Mouse (Mus musculus) G1E-ER4 (cell line): ENCODE results near the gene Acvr1b. TPM values are rescaled to one million over a fixed set of nuclear protein-coding genes. Genes with fewer than 3 reads are reported as not detected.

Experiments
- GATA1 ChIP-seq: IDR thresholded peaks from one replicate; pipeline ENCODE4 v1.8.0; 2012; ENCODE audit warnings: low read length, inconsistent platforms
- polyA plus RNA-seq: library from polyadenylated mRNA; stranded (reverse); fragments of >175 nt; gene quantifications from 2 replicates; pipeline ENCODE4 v1.2.3, GENCODE M21; 2012

Acvr1b gene
- polyA plus RNA-seq, 1 experiment, result not detected

- no peak for TF ChIP-seq GATA1
These were observed 6.7 kb downstream of the Acvr1b start for GRCm38 (mm10) chr15:101180363-101181105.

GRCm38 (mm10) chr15:101181106-101181466 is 7.2 kb downstream of the Acvr1b start:
- TF ChIP-seq GATA1, result no peak

- TF ChIP-seq GATA1, result no peak
These were observed 7.6 kb downstream of the Acvr1b start for GRCm38 (mm10) chr15:101181500-101181899.

DNA sequence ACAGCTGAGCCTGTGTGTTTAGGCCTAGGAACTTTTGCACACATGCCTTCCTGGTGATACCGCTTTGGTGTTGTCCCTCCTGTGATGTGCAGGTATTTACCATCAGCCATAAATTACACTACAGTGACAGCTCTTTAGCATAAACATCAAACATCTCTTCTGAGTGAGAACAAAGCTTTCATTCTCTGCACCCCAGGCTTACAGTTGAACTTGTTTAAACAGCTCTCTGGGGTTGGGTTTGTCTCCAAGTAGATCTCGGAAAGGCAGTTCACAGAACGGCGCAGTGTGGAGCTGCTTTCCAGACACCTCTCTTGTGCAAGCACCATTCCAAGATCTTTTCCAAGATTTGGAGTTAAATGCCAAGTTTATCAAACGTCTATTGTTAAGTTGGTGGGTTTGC is 8.8 kb downstream of the Acvr1b start:
- no peak for TF ChIP-seq GATA1

DNA sequence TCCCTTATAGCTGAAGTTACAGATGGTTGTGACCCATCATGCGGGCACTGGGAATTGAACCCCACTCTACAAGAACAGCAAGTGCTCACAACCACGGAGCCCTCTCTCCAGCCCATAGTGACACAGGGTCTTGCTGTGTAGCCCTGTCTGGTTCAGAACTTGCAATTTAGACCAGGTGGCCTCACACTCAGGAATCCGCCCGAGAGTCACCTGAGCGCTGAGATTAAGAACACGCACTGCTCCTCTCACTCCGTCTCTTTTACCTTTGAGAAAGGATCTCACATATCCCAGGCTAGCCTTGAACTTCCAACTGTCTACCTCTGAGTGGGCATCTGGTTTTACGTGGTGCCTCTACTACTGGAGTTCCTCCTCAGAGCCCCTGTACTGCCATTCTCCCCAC is 10.4 kb downstream of the Acvr1b start:
- TF ChIP-seq GATA1, result no peak

- TF ChIP-seq GATA1, result no peak
These were observed 11.7 kb downstream of the Acvr1b start for GRCm38 (mm10) chr15:101185549-101185948.

DNA sequence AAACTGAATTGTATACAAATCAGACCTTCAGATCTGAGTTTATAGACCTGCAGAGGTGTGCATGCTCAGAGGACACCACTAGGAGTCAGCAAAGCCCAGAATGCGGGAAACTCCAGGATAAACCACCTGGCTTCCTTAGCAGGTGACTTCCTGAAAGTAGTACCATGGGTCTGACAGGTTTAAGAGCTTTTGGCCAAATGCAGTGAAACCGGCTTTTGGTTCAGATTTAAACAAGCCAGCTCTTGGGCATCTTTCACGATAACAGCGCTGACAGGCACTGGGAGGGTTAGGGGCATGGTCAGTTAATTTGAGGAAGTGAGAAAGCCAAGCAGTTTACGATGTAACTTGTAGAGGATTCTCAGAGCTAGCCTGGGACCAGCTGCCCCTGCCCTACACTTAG is 14.0 kb downstream of the Acvr1b start:
- no peak for TF ChIP-seq GATA1

DNA sequence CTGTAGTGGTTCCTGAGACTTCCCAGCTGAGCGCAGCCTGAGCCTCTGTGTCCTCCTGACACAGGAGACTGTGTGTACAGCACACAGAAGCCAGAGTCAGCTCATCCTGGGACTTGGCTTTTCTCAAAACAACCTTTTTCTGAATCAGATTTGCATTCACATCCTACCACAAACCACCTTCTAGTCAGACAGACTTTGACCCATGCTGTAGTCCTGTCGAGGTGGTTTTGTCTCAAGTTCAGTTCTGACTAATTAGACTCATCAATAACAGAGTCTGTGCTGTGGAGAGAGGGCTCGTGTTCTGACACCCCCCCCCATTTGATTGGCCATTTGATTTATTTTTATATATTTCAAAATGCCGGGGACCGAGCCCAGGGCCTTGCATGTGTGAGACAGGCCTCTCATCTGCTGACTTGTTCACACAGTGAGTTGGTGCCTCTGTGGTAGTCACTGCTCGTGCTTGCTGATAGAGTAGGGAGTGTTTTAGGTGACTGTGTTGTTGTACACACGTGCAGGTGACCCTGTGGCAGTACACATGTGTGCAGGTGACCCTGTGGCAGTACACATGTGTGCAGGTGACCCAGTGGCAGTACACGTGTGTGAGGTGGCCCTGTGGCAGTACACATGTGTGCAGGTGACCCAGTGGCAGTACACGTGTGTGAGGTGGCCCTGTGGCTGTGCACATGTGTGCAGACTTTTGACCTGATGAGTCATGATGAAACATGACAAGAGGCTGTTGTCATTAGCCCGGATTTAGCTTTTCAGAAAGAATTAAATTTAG is 16.3 kb downstream of the Acvr1b start:
- no peak for TF ChIP-seq GATA1

DNA sequence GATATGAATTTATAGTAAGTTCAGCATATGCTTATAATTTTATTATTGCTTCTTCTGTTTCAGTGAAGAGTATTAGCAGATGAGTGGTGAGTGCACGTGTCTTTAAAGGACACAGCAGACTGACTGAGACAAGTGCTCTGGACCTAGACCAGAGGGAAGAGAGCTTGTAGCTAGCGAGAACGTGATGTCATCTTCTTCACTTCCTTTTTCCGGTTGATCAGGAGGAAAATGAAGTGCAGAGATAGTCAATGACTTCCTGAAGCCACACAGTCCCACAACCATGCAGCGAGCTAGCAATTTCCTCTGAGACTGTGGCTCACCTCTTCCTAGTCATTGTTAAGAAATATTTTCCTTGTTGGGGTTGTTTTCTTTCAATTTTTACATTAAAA is 16.9 kb downstream of the Acvr1b start:
- no peak for TF ChIP-seq GATA1

GRCm38 (mm10) chr15:101191459-101192259 is 17.8 kb downstream of the Acvr1b start:
- no peak for TF ChIP-seq GATA1

DNA sequence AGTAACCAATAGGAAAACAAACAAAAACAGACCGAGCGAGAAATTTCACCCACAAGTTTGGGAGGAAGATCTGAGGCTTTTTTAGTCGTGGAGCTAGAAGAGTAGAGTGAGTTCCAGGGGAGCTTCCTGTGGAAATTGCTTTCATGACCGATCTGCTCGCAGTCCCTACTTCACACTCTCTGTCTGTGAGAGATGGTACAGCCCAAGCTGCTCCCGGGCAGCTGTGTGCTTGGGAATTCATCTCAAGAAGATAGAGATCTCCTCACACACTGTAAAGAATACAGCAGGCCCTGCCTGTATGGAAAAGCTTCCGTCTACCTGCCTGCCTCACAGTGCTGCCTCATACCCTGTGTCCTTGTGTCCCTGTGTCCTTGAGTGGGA is 18.4 kb downstream of the Acvr1b start:
- no peak for TF ChIP-seq GATA1

- no peak for TF ChIP-seq GATA1
These were observed 18.8 kb downstream of the Acvr1b start for GRCm38 (mm10) chr15:101192651-101193050.

GRCm38 (mm10) chr15:101193971-101194370 is 20.1 kb downstream of the Acvr1b start:
- TF ChIP-seq GATA1, result no peak

- TF ChIP-seq GATA1, result no peak
These were observed 21.3 kb downstream of the Acvr1b start for GRCm38 (mm10) chr15:101194951-101195823.

DNA sequence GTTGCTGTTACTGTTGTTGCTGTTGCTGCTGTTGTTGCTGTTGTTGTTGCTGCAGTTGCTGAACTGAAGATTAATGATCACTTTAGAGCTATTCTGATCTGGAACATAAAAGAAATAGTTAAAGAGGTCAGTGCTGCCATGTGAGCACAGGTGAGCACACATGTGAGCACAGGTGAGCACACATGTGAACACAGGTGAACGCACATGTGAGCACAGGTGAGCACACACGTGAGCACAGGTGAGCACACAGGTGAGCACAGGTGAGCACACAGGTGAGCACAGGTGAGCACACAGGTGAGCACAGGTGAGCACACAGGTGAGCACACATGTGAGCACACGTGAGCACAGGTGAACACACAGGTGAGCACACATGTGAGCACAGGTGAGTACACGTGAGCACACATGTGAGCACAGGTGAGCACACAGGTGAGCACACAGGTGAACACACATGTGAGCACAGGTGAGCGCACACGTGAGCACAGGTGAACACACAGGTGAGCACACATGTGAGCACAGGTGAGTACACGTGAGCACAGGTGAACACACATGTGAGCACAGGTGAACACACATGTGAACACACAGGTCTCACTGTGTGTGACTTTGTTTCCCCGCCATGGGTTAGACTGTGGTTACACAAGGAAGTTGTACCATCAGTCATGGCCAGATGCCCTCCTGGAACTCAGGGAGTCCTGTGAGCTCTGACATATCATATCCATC is 22.4 kb downstream of the Acvr1b start:
- TF ChIP-seq GATA1, result no peak

DNA sequence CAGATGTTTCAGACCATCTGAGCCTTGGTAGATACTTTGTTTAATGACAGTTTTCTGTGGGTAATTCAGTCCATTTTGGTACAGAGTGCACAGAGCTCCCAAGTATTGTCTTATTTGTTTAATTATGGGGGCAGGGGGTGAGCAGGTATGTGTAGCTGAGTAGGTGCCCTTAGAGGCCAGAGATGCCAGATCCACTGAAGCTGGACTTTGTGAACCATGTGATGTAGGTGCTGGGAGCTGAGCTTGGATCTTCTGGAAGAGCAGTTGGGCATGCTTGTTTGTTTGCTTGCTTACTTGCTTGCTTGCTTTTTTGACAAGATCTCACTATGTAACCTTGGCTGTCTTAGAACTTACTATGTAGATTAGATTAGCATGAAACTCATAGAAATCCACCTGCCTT is 23.1 kb downstream of the Acvr1b start:
- TF ChIP-seq GATA1, result no peak
